Comparison of ENCODE assay signal across 8 mouse cellular contexts in genomic region chr13:73159865-73160264, GRCm38 (mm10).
DNase-seq lines count a peak whose midpoint lies in the region; ATAC-seq lines count a peak whose summit lies in the region.

No protein-coding gene starts in this region.

- H3K9me3 ChIP-seq in kidney, embryonic 16.5 days (ENCODE audit: low read length), result no peaks in the 10 kb centered on the region
- no peaks in the 10 kb centered on the region for H3K9me3 ChIP-seq in midbrain, embryonic 12.5 days

- peak overlapping the region; percentile 56 for H3K9ac ChIP-seq in kidney, embryonic 16.5 days (replicated peaks; ENCODE audit: low read length)
- H3K9ac ChIP-seq in midbrain, embryonic 12.5 days (replicated peaks), result peak overlapping the region; percentile 31

- WGBS in kidney, embryonic 16.5 days, result 6% methylated on average over 9 of the region's 9 CpGs
- 14% methylated on average over 9 of the region's 9 CpGs for WGBS in midbrain, embryonic 12.5 days

- peak overlapping the region; percentile 28 for H3K4me3 ChIP-seq in kidney, embryonic 16.5 days (ENCODE audit: low read length)
- peak overlapping the region; percentile 30 for H3K4me3 ChIP-seq in midbrain, embryonic 12.5 days

- no peaks in the 10 kb centered on the region for H3K36me3 ChIP-seq in kidney, embryonic 16.5 days (ENCODE audit: insufficient read depth, low read length)
- H3K36me3 ChIP-seq in midbrain, embryonic 12.5 days, result no peaks in the 10 kb centered on the region

- no peak for DNase-seq in kidney, postnatal 14 days
- DNase-seq in embryo, embryonic 10.5 days (ENCODE audit: low spot score), result peak; percentile 49
- no peak for DNase-seq in ovary, postnatal 10 days (ENCODE audit: low spot score)
- no peak for DNase-seq in spleen, postnatal 10 days (ENCODE audit: low spot score in 2 of 2)
- DNase-seq in layer of hippocampus, adult 8-10 months (ENCODE audit: low spot score in 2 of 2), result no peak

- peak overlapping the region; percentile 52 for H3K4me2 ChIP-seq in kidney, embryonic 16.5 days (replicated peaks; ENCODE audit: low read depth, low read length)
- peak overlapping the region; percentile 48 for H3K4me2 ChIP-seq in midbrain, embryonic 12.5 days (replicated peaks)

- no peak overlapping the region for H3K27ac ChIP-seq in kidney, embryonic 16.5 days (ENCODE audit: low read length)
- H3K27ac ChIP-seq in midbrain, embryonic 12.5 days (replicated peaks), result no peak overlapping the region

- peak; percentile 17; the same call in 1 of the 2 replicates for ATAC-seq in kidney, embryonic 16.5 days (ENCODE audit: low FRiP score, low TSS enrichment)
- ATAC-seq in granulocyte monocyte progenitor cell, adult 5-6 weeks (replicated peaks; ENCODE audit: poor library complexity, severe bottlenecking), result peak; percentile 12; the same call in 1 of the 2 replicates
- ATAC-seq in midbrain, embryonic 12.5 days (ENCODE audit: low FRiP score, low read depth), result peak; percentile 11; the same call in 1 of the 2 replicates

- H3K4me1 ChIP-seq in kidney, embryonic 16.5 days (ENCODE audit: insufficient read depth, low read length), result peaks cover 8% of the 10 kb centered on the region; the same call in 1 of the 2 replicates
- peaks cover 9% of the 10 kb centered on the region for H3K4me1 ChIP-seq in midbrain, embryonic 12.5 days

- peaks cover 20% of the 10 kb centered on the region for H3K27me3 ChIP-seq in kidney, embryonic 16.5 days (ENCODE audit: insufficient read depth, low read length)
- peaks cover 28% of the 10 kb centered on the region for H3K27me3 ChIP-seq in midbrain, embryonic 12.5 days
